Mouse (Mus musculus) heart, embryonic 11.5 days (tissue): ENCODE results near the gene Stra6. TPM values are rescaled to one million over a fixed set of nuclear protein-coding genes. Genes with fewer than 3 reads are reported as not detected.

Experiments used
- ATAC-seq: fragments of 200-750 bp; cut with Nextera tagmentation; replicated peaks from 2 replicates; pipeline ENCODE4 v1.8.0; 2017; ENCODE audit warnings: moderate library complexity; ENCODE audit not compliant: insufficient number of reproducible peaks, low FRiP score, low TSS enrichment
- H3K27ac ChIP-seq: fragments of 300-500 bp; sonication (generic); 2 replicates; pipeline ENCODE4 v1.5.1; 2014; ENCODE audit warnings: mild to moderate bottlenecking, low read depth, low read length
- H3K27me3 ChIP-seq: fragments of 300-500 bp; sonication (generic); 2 replicates; pipeline ENCODE4 v1.6.1; 2014; ENCODE audit warnings: mild to moderate bottlenecking, low read length, mixed read lengths; ENCODE audit not compliant: control insufficient read depth, insufficient read depth
- H3K36me3 ChIP-seq: fragments of 300-500 bp; sonication (generic); 2 replicates; pipeline ENCODE4 v1.6.1; 2014; ENCODE audit warnings: mild to moderate bottlenecking, low read length, moderate library complexity, mixed read lengths; ENCODE audit not compliant: control insufficient read depth, insufficient read depth
- H3K4me1 ChIP-seq: fragments of 300-500 bp; sonication (generic); 2 replicates; pipeline ENCODE4 v1.6.1; 2014; ENCODE audit warnings: low read length; ENCODE audit not compliant: control insufficient read depth, insufficient read depth
- H3K4me2 ChIP-seq: fragments of 300-500 bp; sonication (generic); 2 replicates; pipeline ENCODE4 v1.6.1; 2014; ENCODE audit warnings: mild to moderate bottlenecking, moderate library complexity
- H3K4me3 ChIP-seq: fragments of 300-500 bp; sonication (generic); 2 replicates; pipeline ENCODE4 v1.5.1; 2014; ENCODE audit warnings: low read depth, low read length
- H3K9ac ChIP-seq: fragments of 300-500 bp; sonication (generic); 2 replicates; pipeline ENCODE4 v1.6.1; 2014; ENCODE audit warnings: mild to moderate bottlenecking, low read depth, low read length, moderate library complexity
- H3K9me3 ChIP-seq: fragments of 300-500 bp; sonication (generic); replicated peaks from 2 replicates; pipeline ENCODE4 v1.6.1; 2016; ENCODE audit warnings: low read length; ENCODE audit not compliant: control insufficient read depth
- WGBS: fragments of 180-500 bp; shearing (Covaris S2); extraction: QIAGEN DNeasy Blood & Tissue Kit; methylation state at CpG from one replicate; pipeline ENCODE4 v1.1.7; 2014; ENCODE audit not compliant: insufficient replicate concordance; 5-methylcytosine and 5-hydroxymethylcytosine counted together
- polyA plus RNA-seq: library from polyadenylated mRNA; unstranded; fragments of >200 nt; fragmentation: Nextera tagmentation; extraction: Ambion mirVana; gene quantifications from 2 replicates; pipeline ENCODE4 v1.2.1, GENCODE M21; 2014

Stra6 gene
- polyA plus RNA-seq, 1 experiment from 2014 or later, result 4.0 TPM

DNA sequence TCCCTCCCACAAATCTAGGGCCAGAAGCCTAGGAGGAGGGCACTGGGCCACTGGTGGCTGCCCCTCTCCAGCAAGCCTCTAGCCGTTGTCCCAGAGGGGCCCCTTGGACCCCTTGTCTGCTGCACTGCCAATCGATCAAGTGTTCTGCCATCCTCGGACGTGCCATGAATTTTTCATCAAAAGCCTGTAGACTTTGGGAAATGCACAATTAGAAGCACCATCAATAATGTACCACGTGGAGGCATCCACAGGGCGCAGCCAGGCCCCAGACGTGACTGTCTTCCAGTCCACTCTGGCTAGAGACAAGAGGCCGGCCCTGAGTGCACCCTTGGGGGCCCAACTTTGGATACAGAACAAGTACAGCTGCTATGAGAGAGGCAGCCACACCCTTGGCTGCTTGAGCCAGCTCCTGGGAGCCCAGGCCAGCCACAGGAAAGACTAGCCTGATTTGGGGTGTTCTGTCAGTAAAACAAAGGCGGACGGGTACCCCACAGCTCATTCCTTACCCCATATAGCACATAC, 20.0 kb upstream of the Stra6 start:
- Histone ChIP-seq H3K4me3 (no peak overlapping the region), H3K9ac (no peak overlapping the region), H3K27ac (no peak overlapping the region), H3K4me2 (no peak overlapping the region), H3K27me3 (no peaks in the 10 kb centered on the region), H3K36me3 (no peaks in the 10 kb centered on the region), H3K4me1 (peaks cover 13% of the 10 kb centered on the region), H3K9me3 (no peaks in the 10 kb centered on the region)
- 77% methylated on average over 10 of the region's 10 CpGs for WGBS
- ATAC-seq, result no peak

DNA sequence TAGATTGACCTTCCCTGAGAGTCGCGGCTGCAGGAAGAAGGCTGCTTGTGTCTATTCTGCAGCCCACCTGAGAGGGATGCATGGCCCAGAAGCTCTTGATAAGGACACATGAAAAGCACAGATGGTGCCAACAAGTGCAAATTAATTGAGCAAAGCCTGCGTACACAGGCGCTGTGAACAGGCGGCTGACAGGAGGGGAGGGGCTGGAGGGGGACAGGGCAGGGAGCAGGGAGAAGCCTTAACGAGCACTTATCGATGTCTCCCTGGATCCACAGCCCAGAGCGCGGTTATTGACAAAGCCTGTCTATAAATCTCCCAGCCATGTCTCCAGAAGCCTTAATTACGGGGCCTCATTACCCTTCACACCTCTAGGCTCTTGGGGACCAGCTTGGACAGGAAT, 18.8 kb upstream of the Stra6 start:
- H3K27me3 ChIP-seq, result no peaks in the 10 kb centered on the region
- no peaks in the 10 kb centered on the region for H3K36me3 ChIP-seq
- H3K9me3 ChIP-seq, result no peaks in the 10 kb centered on the region
- no peak overlapping the region for H3K4me2 ChIP-seq
- H3K9ac ChIP-seq, result no peak overlapping the region
- 31% methylated on average over 10 of the region's 10 CpGs for WGBS
- ATAC-seq, result no peak
- no peak overlapping the region for H3K4me3 ChIP-seq
- no peak overlapping the region for H3K27ac ChIP-seq
- H3K4me1 ChIP-seq, result peaks cover 14% of the 10 kb centered on the region

DNA sequence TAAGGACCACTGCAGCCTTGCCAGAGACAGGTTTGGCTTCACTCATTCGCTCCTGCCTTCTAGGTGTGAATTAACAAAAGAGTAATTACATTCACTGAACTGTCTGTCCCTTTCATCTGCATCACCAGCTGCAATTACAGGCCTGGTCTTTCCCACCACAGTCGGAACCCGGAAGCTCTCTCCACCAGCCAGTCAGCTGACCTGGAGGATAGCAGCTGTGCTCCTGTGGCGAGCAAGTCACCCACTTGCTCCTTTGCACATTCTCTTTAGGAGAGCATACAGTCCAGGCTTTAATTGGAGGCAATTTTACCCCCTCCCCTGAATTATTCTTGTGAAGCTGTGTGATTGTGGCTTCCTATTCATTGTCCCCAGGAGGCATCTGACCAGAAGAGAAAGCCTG, 17.9 kb upstream of the Stra6 start:
- no peaks in the 10 kb centered on the region for H3K36me3 ChIP-seq
- no peaks in the 10 kb centered on the region for H3K27me3 ChIP-seq
- ATAC-seq, result no peak
- no peak overlapping the region for H3K4me2 ChIP-seq
- no peaks in the 10 kb centered on the region for H3K9me3 ChIP-seq
- H3K4me1 ChIP-seq, result peaks cover 14% of the 10 kb centered on the region
- no peak overlapping the region for H3K9ac ChIP-seq
- H3K4me3 ChIP-seq, result no peak overlapping the region
- 27% methylated on average over 4 of the region's 4 CpGs for WGBS
- H3K27ac ChIP-seq, result no peak overlapping the region

DNA sequence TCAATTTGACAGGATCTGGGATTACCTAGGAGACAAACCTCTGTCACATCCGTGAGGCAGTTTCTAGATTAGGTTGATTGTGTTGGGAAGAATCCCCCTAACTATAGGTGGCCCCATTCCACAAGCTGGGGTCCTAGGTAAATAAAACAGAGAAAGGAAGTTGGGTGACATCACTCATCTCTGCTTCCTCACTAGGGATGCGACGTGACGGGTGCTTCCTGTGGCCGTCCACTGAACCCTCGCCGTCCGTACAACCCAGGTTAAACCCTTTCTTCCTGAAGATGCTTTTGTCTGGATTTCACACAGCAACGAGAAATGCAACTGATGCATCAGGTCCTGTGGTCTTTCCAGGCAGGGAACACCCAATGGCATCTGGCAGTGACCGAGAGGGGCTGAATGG, 16.5 kb upstream of the Stra6 start:
- H3K27ac ChIP-seq, result no peak overlapping the region
- no peak overlapping the region for H3K4me2 ChIP-seq
- H3K9me3 ChIP-seq, result no peaks in the 10 kb centered on the region
- H3K9ac ChIP-seq, result no peak overlapping the region
- H3K27me3 ChIP-seq, result 0 out of 2 replicates have a peak, but pooled peaks cover 3% of the 10 kb centered on the region
- H3K36me3 ChIP-seq, result no peaks in the 10 kb centered on the region
- whole genome bisulfite sequencing, result 61% methylated on average over 10 of the region's 10 CpGs
- no peak overlapping the region for H3K4me3 ChIP-seq
- no peak for ATAC-seq
- peaks cover 10% of the 10 kb centered on the region for H3K4me1 ChIP-seq

DNA sequence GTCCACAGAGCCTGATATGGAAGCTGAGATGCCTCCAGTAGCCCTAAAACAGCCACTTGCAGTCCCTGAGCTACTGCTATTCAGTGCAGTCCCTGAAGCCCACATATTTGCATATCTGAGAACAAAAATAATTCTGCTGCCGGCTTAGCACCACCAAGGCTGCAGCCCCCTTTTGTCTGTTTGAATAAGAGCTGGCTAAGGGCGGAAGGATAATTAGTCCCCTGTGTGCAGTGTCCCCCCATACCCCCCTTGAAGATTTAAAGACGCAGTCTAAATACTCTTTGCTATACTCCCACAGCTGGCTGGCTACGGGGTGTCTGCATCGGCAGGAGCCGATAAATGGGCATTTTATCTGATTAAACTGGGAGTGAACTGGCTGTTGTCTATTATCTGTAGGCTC, 15.0 kb upstream of the Stra6 start:
- H3K27me3 ChIP-seq, result 0 out of 2 replicates have a peak, but pooled peaks cover 3% of the 10 kb centered on the region
- no peak overlapping the region for H3K9ac ChIP-seq

DNA sequence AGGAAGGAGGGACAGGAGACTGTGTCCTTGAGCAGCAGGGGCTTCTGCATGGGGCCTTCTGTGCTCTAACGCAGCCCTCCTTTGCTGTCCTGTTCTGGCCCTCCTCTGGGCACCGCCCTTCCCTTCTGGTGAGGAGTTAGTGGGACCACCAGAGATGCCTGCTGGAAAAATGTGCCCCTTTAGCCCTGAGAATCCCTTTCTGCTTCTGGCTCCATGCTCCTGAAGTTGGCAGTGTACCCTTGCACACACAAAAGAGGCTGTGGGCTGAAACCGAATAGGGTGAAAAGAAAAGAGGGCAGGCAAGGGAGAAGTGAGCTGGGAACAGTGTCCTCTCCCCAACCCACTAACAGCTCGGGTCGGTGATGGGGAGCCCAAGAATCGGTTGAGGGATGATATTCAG, 14.4 kb upstream of the Stra6 start:
- H3K9me3 ChIP-seq, result no peaks in the 10 kb centered on the region
- H3K9ac ChIP-seq, result no peak overlapping the region
- no peak overlapping the region for H3K27ac ChIP-seq
- no peak overlapping the region for H3K4me3 ChIP-seq
- no peak overlapping the region for H3K4me2 ChIP-seq
- ATAC-seq, result no peak
- H3K4me1 ChIP-seq, result peaks cover 11% of the 10 kb centered on the region
- WGBS, result 58% methylated on average over 6 of the region's 6 CpGs
- H3K36me3 ChIP-seq, result no peaks in the 10 kb centered on the region
- 0 out of 2 replicates have a peak, but pooled peaks cover 3% of the 10 kb centered on the region for H3K27me3 ChIP-seq

More for the DNA sequence above, 15.0 kb upstream of the Stra6 start:
- 24% methylated on average over 6 of the region's 6 CpGs for WGBS
- no peak for ATAC-seq
- Histone ChIP-seq H3K4me3 (no peak overlapping the region), H3K9me3 (no peaks in the 10 kb centered on the region), H3K36me3 (no peaks in the 10 kb centered on the region), H3K4me2 (no peak overlapping the region), H3K27ac (no peak overlapping the region), H3K4me1 (peaks cover 11% of the 10 kb centered on the region)

DNA sequence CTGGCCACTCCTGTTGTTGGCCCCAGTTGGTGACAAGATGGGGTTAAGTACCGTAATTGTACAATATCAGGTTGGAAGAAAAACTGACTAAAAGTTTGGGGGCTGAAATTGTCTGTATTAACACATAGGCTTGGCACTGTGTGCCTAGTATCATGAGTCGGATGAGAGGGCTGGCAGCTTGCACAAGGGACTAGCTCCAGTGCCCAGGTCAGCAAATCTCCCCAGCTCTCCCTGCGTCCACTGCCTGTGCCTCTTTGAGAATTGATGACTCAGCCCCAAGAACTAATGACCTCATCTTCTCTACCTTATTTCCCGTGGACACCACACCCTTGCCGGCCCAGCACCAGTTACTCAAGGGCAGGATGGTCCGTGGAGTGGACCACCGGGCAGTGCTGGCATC, 13.7 kb upstream of the Stra6 start:
- H3K27ac ChIP-seq, result no peak overlapping the region
- 65% methylated on average over 7 of the region's 7 CpGs for WGBS
- no peaks in the 10 kb centered on the region for H3K9me3 ChIP-seq
- H3K4me1 ChIP-seq, result peaks cover 11% of the 10 kb centered on the region
- H3K27me3 ChIP-seq, result 0 out of 2 replicates have a peak, but pooled peaks cover 3% of the 10 kb centered on the region
- ATAC-seq, result no peak
- H3K36me3 ChIP-seq, result no peaks in the 10 kb centered on the region
- H3K9ac ChIP-seq, result no peak overlapping the region
- no peak overlapping the region for H3K4me2 ChIP-seq
- H3K4me3 ChIP-seq, result no peak overlapping the region

DNA sequence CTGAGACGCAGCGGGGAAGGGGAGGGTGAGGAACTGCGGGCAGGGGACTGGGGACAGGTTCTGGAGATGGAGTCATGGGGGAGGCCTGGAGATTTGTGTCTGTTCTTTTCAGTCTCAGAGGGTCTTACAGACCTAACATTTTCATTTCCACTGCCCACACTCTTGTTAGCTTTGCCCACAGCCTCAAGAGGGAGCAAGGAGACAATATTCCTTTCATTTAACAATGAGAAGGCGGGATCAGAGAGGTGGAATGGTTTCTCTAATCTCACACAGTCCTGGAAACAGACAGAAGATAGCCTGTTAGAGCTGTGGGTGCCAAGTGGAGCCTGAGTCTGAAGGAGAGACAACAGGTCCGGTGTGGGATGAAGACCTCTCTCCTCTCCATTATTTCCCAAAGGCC, 11.7 kb upstream of the Stra6 start:
- H3K4me3 ChIP-seq, result no peak overlapping the region
- no peak overlapping the region for H3K4me2 ChIP-seq
- peaks cover 9% of the 10 kb centered on the region; the same call in 1 of the 2 replicates for H3K27me3 ChIP-seq
- 23% methylated on average over 5 of the region's 5 CpGs for WGBS
- no peak overlapping the region for H3K9ac ChIP-seq
- no peaks in the 10 kb centered on the region for H3K36me3 ChIP-seq
- H3K27ac ChIP-seq, result no peak overlapping the region
- no peak for ATAC-seq
- H3K9me3 ChIP-seq, result no peaks in the 10 kb centered on the region
- peaks cover 16% of the 10 kb centered on the region for H3K4me1 ChIP-seq

DNA sequence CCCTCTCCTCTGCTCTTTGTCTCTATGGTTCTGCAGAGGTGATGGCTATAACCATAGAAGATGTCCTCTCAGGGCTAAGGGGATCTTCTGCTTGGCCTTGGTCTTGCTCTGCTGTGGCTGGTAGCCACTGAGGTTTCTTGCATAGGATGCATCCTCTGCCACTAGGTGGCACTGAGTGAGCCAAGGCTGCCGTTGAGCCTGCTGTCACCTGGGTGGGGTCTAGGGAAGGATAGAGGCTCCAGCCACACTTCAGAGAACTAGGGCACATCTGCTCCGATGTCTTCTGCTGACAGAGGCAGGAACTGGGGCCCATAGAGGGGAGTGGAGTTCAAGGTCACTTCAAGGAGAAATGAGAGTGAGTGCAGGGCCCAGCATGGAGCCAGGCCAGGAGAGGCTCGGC, 10.5 kb upstream of the Stra6 start:
- no peaks in the 10 kb centered on the region for H3K9me3 ChIP-seq
- H3K4me2 ChIP-seq, result no peak overlapping the region
- no peak for ATAC-seq
- no peaks in the 10 kb centered on the region for H3K36me3 ChIP-seq
- H3K4me3 ChIP-seq, result no peak overlapping the region
- 11% methylated on average over 3 of the region's 3 CpGs for WGBS
- no peak overlapping the region for H3K9ac ChIP-seq
- H3K27ac ChIP-seq, result no peak overlapping the region
- peaks cover 14% of the 10 kb centered on the region for H3K4me1 ChIP-seq
- H3K27me3 ChIP-seq, result peaks cover 13% of the 10 kb centered on the region
